Mouse (Mus musculus): ENCODE results near the gene Armc12.

DNA sequence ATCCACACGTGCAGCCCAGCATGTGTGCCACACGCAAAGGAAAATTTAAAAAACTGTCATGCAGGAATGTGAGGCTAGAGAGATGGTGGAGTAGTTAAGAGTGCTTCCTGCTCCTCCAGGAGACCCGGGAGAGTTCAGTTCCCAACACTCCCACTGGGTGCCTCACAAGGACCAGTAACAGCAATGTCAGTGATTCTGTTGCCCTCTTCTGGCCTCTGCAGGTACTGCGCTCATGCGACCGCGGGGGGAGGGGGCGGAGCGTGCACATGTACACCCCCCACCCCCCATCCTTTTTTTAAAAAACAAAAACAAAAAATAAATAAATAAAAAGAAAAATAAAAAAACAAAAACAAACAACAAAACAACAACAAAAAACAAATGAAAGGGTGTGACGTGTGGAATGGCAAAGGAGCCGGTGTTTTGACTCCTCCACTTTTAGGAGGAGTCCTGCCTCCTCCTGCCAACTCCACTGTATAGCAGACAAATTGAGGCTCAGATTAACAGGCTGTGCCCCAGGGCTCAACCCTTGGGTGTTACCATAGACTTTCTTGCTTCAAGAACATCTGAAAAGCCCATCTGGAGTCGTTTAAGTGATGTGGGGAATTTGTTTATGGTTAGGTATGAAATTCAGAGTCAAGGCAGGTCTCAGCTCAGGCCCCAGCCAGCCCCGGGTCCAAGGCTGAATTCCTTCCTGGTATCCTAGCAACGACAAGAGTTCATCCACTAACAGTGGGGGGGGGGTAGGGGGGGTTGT is 22.6 kb downstream of the Armc12 start:
- TF ChIP-seq CTCF (IDR thresholded peaks at IDR 0.05; ENCODE audit: extremely low read depth, insufficient read length, insufficient replicate concordance, low read depth, low read length) (peak; percentile 78; the same call in 1 of the 2 replicates), POLR2A (IDR thresholded peaks at IDR 0.05; ENCODE audit: low read depth, low read length) (no peak)

Data from small intestine, adult 2 months (tissue).